Mouse (Mus musculus) CH12.LX (cell line): Measurements from ENCODE around the gene Nme9. TPM values are rescaled to one million over a fixed set of nuclear protein-coding genes. Genes with fewer than 3 reads are reported as not detected.

Experiments
- DNase-seq: peaks from one replicate; pipeline ENCODE4 v3.0.0-alpha.2; 2013; ENCODE audit errors: extremely low read depth
- H3K27ac ChIP-seq: 2 replicates; pipeline ENCODE4 v1.5.1; 2012; ENCODE audit warnings: low read depth, mild to moderate bottlenecking, control low read depth, moderate library complexity; ENCODE audit not compliant: insufficient read depth
- H3K27me3 ChIP-seq: replicated peaks from 2 replicates; pipeline ENCODE3; 2012; ENCODE audit warnings: inconsistent platforms
- H3K36me3 ChIP-seq, 2 experiments: replicated peaks in 1 of 2; 2 replicates each; pipeline versions ENCODE3 to v1.6.1; 2012; ENCODE audit warnings: inconsistent platforms in 1 of 2, low read length in 1 of 2, mild to moderate bottlenecking in 1 of 2, mixed read lengths in 1 of 2, moderate library complexity in 1 of 2; ENCODE audit not compliant: control insufficient read depth in 1 of 2, insufficient read depth in 1 of 2
- H3K4me1 ChIP-seq, 2 experiments: 2 replicates each; pipeline ENCODE4 v1.6.1; 2012; ENCODE audit warnings: inconsistent platforms in 1 of 2, moderate library complexity in 1 of 2; ENCODE audit not compliant: insufficient read depth in 2 of 2, control insufficient read depth in 1 of 2
- H3K4me2 ChIP-seq: 2 replicates; pipeline ENCODE4 v1.6.1; 2012; ENCODE audit warnings: low read depth, mild to moderate bottlenecking, control low read depth; ENCODE audit not compliant: poor library complexity, insufficient read depth, severe bottlenecking
- H3K4me3 ChIP-seq, 3 experiments: fragments of 150-350 bp in 1 of 3; sonication (generic) in 1 of 3; replicated peaks in 1 of 3; 2 replicates each; pipeline versions ENCODE3 to v1.5.1; 2011 to 2012; ENCODE audit warnings: low read depth in 2 of 3, low read length in 2 of 3, mild to moderate bottlenecking in 2 of 3, moderate library complexity in 2 of 3, control low read depth in 1 of 3, improper control_type of control experiment in 1 of 3, inconsistent platforms in 1 of 3, mixed read lengths in 1 of 3; ENCODE audit not compliant: poor library complexity in 1 of 3
- H3K79me2 ChIP-seq: replicated peaks from 2 replicates; pipeline ENCODE4 v1.6.1; 2012; ENCODE audit warnings: mild to moderate bottlenecking, moderate library complexity; ENCODE audit not compliant: control insufficient read depth, poor library complexity, insufficient read depth, severe bottlenecking; ENCODE audit errors: extremely low read depth
- H3K9ac ChIP-seq: 2 replicates; pipeline ENCODE4 v1.6.1; 2012; ENCODE audit warnings: low read depth, mild to moderate bottlenecking, control low read depth, moderate library complexity; ENCODE audit not compliant: insufficient read depth
- H3K9me3 ChIP-seq: replicated peaks from 2 replicates; pipeline ENCODE3; 2012; ENCODE audit warnings: low read length, inconsistent platforms, mixed read lengths
- CHD1 ChIP-seq: IDR thresholded peaks from 2 replicates; pipeline ENCODE4 v1.6.1; 2012; ENCODE audit warnings: low read depth, low read length, improper control_type of control experiment, inconsistent platforms
- CHD2 ChIP-seq: IDR thresholded peaks from 2 replicates; pipeline ENCODE4 v1.6.1; 2011; ENCODE audit warnings: low read length, improper control_type of control experiment
- CTCF ChIP-seq, 2 experiments: IDR thresholded peaks in 1 of 2; conservative IDR thresholded peaks in 1 of 2; 2 replicates each; pipeline ENCODE4 v1.5.1; 2011 to 2012; ENCODE audit warnings: low read depth in 2 of 2, low read length in 2 of 2, improper control_type of control experiment in 1 of 2, inconsistent platforms in 1 of 2, mild to moderate bottlenecking in 1 of 2, moderate library complexity in 1 of 2
- E2F4 ChIP-seq: IDR thresholded peaks from 2 replicates; pipeline ENCODE4 v1.6.1; 2011; ENCODE audit warnings: low read depth, low read length, improper control_type of control experiment; ENCODE audit not compliant: insufficient replicate concordance
- ELF1 ChIP-seq: IDR thresholded peaks from 2 replicates; pipeline ENCODE4 v1.6.1; 2014; ENCODE audit warnings: low read depth, mild to moderate bottlenecking, inconsistent platforms, low read length, improper control_type of control experiment
- EP300 ChIP-seq: IDR thresholded peaks from 2 replicates; pipeline ENCODE4 v1.6.1; 2011; ENCODE audit warnings: low read length, improper control_type of control experiment
- ETS1 ChIP-seq: conservative IDR thresholded peaks from 2 replicates; pipeline ENCODE4 v1.6.1; 2012; ENCODE audit warnings: low read depth, mild to moderate bottlenecking, inconsistent platforms, low read length, improper control_type of control experiment, moderate library complexity
- IRF4 ChIP-seq: IDR thresholded peaks from 2 replicates; pipeline ENCODE4 v1.6.1; 2014; ENCODE audit warnings: low read depth, mild to moderate bottlenecking, inconsistent platforms, low read length, improper control_type of control experiment
- JUN ChIP-seq: IDR thresholded peaks from 2 replicates; pipeline ENCODE4 v1.6.1; 2011; ENCODE audit warnings: low read depth, mild to moderate bottlenecking, low read length, improper control_type of control experiment, moderate library complexity; ENCODE audit not compliant: insufficient read depth
- JUND ChIP-seq: conservative IDR thresholded peaks from 2 replicates; pipeline ENCODE4 v1.6.1; 2011; ENCODE audit warnings: low read depth, low read length, improper control_type of control experiment
- KAT2A ChIP-seq: IDR thresholded peaks from 2 replicates; pipeline ENCODE4 v1.6.1; 2012; ENCODE audit warnings: low read length, improper control_type of control experiment, inconsistent platforms; ENCODE audit not compliant: insufficient replicate concordance
- MAFK ChIP-seq: IDR thresholded peaks from 2 replicates; pipeline ENCODE4 v1.6.1; 2011; ENCODE audit warnings: low read length, improper control_type of control experiment; ENCODE audit not compliant: insufficient replicate concordance
- MAX ChIP-seq: IDR thresholded peaks from 2 replicates; pipeline ENCODE4 v1.6.1; 2011; ENCODE audit warnings: low read length, improper control_type of control experiment
- MAZ ChIP-seq: IDR thresholded peaks from 2 replicates; pipeline ENCODE4 v1.6.1; 2012; ENCODE audit warnings: low read depth, mild to moderate bottlenecking, inconsistent platforms, low read length, improper control_type of control experiment, moderate library complexity
- MEF2A ChIP-seq: IDR thresholded peaks from 2 replicates; pipeline ENCODE4 v1.6.1; 2014; ENCODE audit warnings: low read depth, mild to moderate bottlenecking, inconsistent platforms, low read length, improper control_type of control experiment, borderline replicate concordance
- MXI1 ChIP-seq: IDR thresholded peaks from 2 replicates; pipeline ENCODE4 v1.6.1; 2011; ENCODE audit warnings: mild to moderate bottlenecking, low read depth, low read length, improper control_type of control experiment
- MYC ChIP-seq: IDR thresholded peaks from 2 replicates; pipeline ENCODE4 v1.6.1; 2011; ENCODE audit warnings: low read depth, mild to moderate bottlenecking, improper control_type of control experiment, low read length
- NELFE ChIP-seq: IDR thresholded peaks from 2 replicates; pipeline ENCODE4 v1.6.1; 2011; ENCODE audit warnings: low read depth, low read length, improper control_type of control experiment
- NRF1 ChIP-seq: IDR thresholded peaks from 2 replicates; pipeline ENCODE4 v1.6.1; 2014; ENCODE audit warnings: low read depth, mild to moderate bottlenecking, inconsistent platforms, low read length, improper control_type of control experiment, moderate library complexity
- PAX5 ChIP-seq: IDR thresholded peaks from 2 replicates; pipeline ENCODE4 v1.6.1; 2012; ENCODE audit warnings: low read length, inconsistent platforms, mixed read lengths
- POLR2A ChIP-seq: IDR thresholded peaks from 2 replicates; pipeline ENCODE4 v1.6.1; 2011; ENCODE audit warnings: low read depth, mild to moderate bottlenecking, improper control_type of control experiment, low read length
- POLR2AphosphoS2 ChIP-seq: IDR thresholded peaks from 2 replicates; pipeline ENCODE4 v1.6.1; 2011; ENCODE audit warnings: low read depth, low read length, improper control_type of control experiment
- RCOR1 ChIP-seq: conservative IDR thresholded peaks from 2 replicates; pipeline ENCODE4 v1.6.1; 2012; ENCODE audit warnings: low read depth, mild to moderate bottlenecking, inconsistent platforms, low read length, improper control_type of control experiment
- SIN3A ChIP-seq: IDR thresholded peaks from 2 replicates; pipeline ENCODE4 v1.6.1; 2012; ENCODE audit warnings: low read length, improper control_type of control experiment, inconsistent platforms
- TBP ChIP-seq: conservative IDR thresholded peaks from 2 replicates; pipeline ENCODE4 v1.6.1; 2011; ENCODE audit warnings: low read depth, low read length, improper control_type of control experiment
- TCF12 ChIP-seq: IDR thresholded peaks from 2 replicates; pipeline ENCODE4 v1.6.1; 2014; ENCODE audit warnings: low read depth, mild to moderate bottlenecking, inconsistent platforms, low read length, improper control_type of control experiment
- USF2 ChIP-seq: conservative IDR thresholded peaks from 2 replicates; pipeline ENCODE4 v1.6.1; 2011; ENCODE audit warnings: low read depth, low read length, improper control_type of control experiment
- ZMIZ1 ChIP-seq: IDR thresholded peaks from 2 replicates; pipeline ENCODE4 v1.6.1; 2012; ENCODE audit warnings: low read depth, mild to moderate bottlenecking, inconsistent platforms, low read length, improper control_type of control experiment
- ZNF384 ChIP-seq: IDR thresholded peaks from 2 replicates; pipeline ENCODE4 v1.6.1; 2012; ENCODE audit warnings: low read depth, low read length, improper control_type of control experiment, inconsistent platforms
- dilution Hi-C: fragments of 300-500 bp; cut with MboI; formaldehyde crosslinking; loops from 2 replicates; pipeline ENCODE4 v1.14.3; 2020; ENCODE audit warnings: low sequenced_read_pairs; ENCODE audit not compliant: extremely low pct_unique_long_range_greater_than_20kb, extremely low pct_ligation_motif_present
- in situ Hi-C: fragments of 300-500 bp; cut with MboI; formaldehyde crosslinking; loops from 3 replicates; pipeline ENCODE4 v1.14.3; 2019; ENCODE audit warnings: low sequenced_read_pairs, low pct_ligation_motif_present, low pct_unique_long_range_greater_than_20kb, mixed read lengths
- polyA plus RNA-seq: library from polyadenylated mRNA; unstranded; fragments of >175 nt; gene quantifications from 2 replicates; pipeline ENCODE4 v1.2.1, GENCODE M21; 2012; ENCODE audit warnings: low read depth; ENCODE audit not compliant: insufficient read length
- total RNA-seq, 2 experiments: library from RNA; depleted of rRNA; stranded (reverse); fragments of 300-350 nt in 1 of 2; fragments of >200 nt in 1 of 2; gene quantifications; 2 replicates each; pipeline ENCODE4 v1.2.3; 2012 to 2014

Gene Nme9
- total and polyA plus RNA-seq, 3 experiments: not detected

- H3K9me3 ChIP-seq: no peaks in the 10 kb centered on the region
- H3K4me1 ChIP-seq: peaks cover 4 to 19% of the 10 kb centered on the region in 2 experiments; a peak in 3 of 4 replicates
- no peak overlapping the region for H3K9ac ChIP-seq
- H3K36me3 ChIP-seq: no peaks in the 10 kb centered on the region
- no peak for TF ChIP-seq ELF1
- TF ChIP-seq RCOR1: no peak
- no peak for TF ChIP-seq SIN3A
- no peak for TF ChIP-seq MAX
- no peak for TF ChIP-seq ZNF384
- TF ChIP-seq E2F4: no peak
- TF ChIP-seq USF2: no peak
- TF ChIP-seq CHD1: no peak
- TF ChIP-seq MXI1: no peak
- no peak for TF ChIP-seq POLR2A
- TF ChIP-seq PAX5: no peak
- TF ChIP-seq TBP: no peak
- no peak for TF ChIP-seq TCF12
- no peak for TF ChIP-seq ETS1
- no peak for TF ChIP-seq JUND
- TF ChIP-seq MAZ: no peak
- TF ChIP-seq JUN: no peak
- TF ChIP-seq MAFK: no peak
- DNase-seq: no peak
- H3K79me2 ChIP-seq: no peaks in the 10 kb centered on the region
- H3K27ac ChIP-seq: no peak overlapping the region
- peaks cover 3% of the 10 kb centered on the region for H3K27me3 ChIP-seq
- dilution Hi-C loops: no loop called here
- no peak overlapping the region for H3K4me2 ChIP-seq
- no peak overlapping the region for H3K4me3 ChIP-seq
- in situ Hi-C loops: no loop called here
These were observed 31.1 kb upstream of the Nme9 start for GRCm38 (mm10) chr9:99419951-99420701.

GRCm38 (mm10) chr9:99421914-99422313, 29.4 kb upstream of the Nme9 start:
- Histone ChIP-seq H3K4me3 (no peak overlapping the region), H3K27ac (no peak overlapping the region), H3K9ac (no peak overlapping the region), H3K9me3 (no peaks in the 10 kb centered on the region), H3K27me3 (peaks cover 3% of the 10 kb centered on the region), H3K36me3 (no peaks in the 10 kb centered on the region), H3K79me2 (no peaks in the 10 kb centered on the region), H3K4me1 (peaks cover 4 to 14% of the 10 kb centered on the region in 2 experiments; a peak in 3 of 4 replicates), H3K4me2 (no peak overlapping the region)
- dilution Hi-C loops (no loop called here), in situ Hi-C loops (no loop called here)
- TF ChIP-seq PAX5 (no peak), ZNF384 (no peak), JUN (no peak), MEF2A (no peak), POLR2AphosphoS2 (no peak), MAZ (no peak), KAT2A (no peak), MYC (no peak), USF2 (no peak), JUND (no peak), NELFE (no peak), CTCF (conservative IDR thresholded peaks at IDR 0.05 in 1 of 2, IDR thresholded peaks at IDR 0.05 in 1 of 2; ENCODE audit: low read depth in 2 of 2, low read length in 2 of 2) (no peak), ZMIZ1 (no peak), EP300 (peak; percentile 71), POLR2A (no peak), MAX (no peak), TBP (no peak), IRF4 (0 out of 2 replicates have a peak, but pooled peaks have one; percentile 40), ETS1 (no peak), ELF1 (no peak), E2F4 (no peak), NRF1 (no peak), CHD1 (no peak), RCOR1 (no peak), TCF12 (0 out of 2 replicates have a peak, but pooled peaks have one; percentile 43), CHD2 (peak; percentile 64)
- DNase-seq: peak; percentile 8
